Mouse (Mus musculus) central nervous system, embryonic 18 days (tissue): Measurements from ENCODE around the gene Pgrmc2. TPM values are rescaled to one million over a fixed set of nuclear protein-coding genes. Genes with fewer than 3 reads are reported as not detected.

ENCODE experiments used
- polyA plus RNA-seq: library from polyadenylated mRNA; depleted of rRNA; stranded (reverse); fragments of >200 nt; gene quantifications from 2 replicates; pipeline ENCODE4 v1.2.3, GENCODE M21; 2012; rRNA removed

Pgrmc2 gene
- 35.2 and 36.3 TPM in 2 replicates for polyA plus RNA-seq

DNA sequence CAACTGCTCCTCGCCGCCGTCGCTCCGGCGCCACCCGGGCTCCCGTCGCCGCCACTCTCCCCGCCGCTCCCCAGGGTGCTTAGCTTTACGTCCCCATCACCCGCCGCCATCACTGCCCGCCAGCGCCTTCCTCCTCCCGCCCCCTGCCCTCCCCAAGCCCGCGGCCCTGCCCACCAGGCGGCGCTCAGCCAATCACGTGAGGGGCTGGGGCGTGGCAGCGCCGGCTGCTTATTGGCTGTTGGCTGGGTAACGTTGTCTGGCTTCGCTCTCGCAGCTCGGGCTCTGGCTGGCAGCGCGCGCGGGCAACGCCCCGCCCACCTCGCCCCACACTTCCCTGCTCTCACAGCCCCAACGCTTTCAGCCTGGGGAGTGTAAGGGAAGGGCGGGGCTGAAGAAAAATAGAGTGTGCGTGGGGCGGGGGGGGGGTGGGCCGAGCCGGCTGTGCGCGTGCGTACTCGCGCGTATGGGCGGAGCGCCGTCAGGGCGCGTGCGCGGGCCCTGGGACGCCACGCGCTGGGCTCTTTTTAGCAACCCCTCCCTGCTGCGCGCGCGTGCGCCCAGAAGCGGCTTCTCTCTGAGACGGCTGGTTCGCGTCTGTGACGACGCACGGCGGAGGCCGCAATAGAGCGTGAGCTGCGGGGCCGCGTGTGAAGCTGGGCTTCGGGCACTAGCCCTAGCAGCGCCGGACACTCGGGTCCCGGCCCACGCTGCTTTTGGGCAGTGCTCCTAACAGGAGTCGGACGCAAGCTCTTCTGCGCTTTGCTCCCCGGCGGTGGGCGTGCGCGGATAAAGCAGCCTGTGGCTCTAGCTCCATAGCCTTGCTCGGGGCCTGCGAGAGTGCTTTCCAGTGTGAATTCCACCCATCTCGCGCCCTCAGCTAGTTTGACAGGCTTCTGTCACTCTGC, at the start of gene Pgrmc2:
Pgrmc2 (minus strand) TSS at position 162 of the 905 bp plus-strand sequence.

Other genes starting within 250 kb of the Pgrmc2 start
- 14.3 and 16.5 TPM in 2 replicates for gene Mfsd8, start 236.2 kb downstream of the Pgrmc2 start, polyA plus RNA-seq
- gene Abhd18, start 236.1 kb downstream of the Pgrmc2 start, polyA plus RNA-seq = 11.3 and 12.0 TPM in 2 replicates
- gene 1700034I23Rik, start 180.5 kb downstream of the Pgrmc2 start, polyA plus RNA-seq = 0.09 and 0.13 TPM in 2 replicates
- 10.4 and 12.1 TPM in 2 replicates for gene Larp1b, start 133.2 kb downstream of the Pgrmc2 start, polyA plus RNA-seq